Mouse (Mus musculus): ENCODE measurements around the gene Col4a3bp.

DNA sequence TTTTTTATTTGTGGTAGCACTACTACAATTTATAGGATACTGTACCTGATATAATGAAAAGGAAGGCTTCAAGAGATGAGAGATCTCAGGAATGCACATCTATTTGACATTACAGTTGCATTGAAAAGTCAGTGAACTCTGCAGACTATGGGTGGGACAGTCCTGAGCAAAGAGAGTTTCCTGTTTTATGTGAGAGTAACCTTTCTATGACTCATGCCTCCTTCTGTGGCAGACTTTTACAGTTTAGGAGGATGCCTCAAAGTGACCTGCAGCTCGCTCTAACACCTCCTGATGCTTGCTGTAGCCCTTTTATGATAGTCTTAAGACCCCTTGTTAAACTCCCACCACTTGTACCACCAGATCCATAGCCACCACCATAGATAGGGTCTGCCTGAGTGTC lies 134.7 kb downstream of the Col4a3bp start:
- TF ChIP-seq CTCF (IDR thresholded peaks at IDR 0.05) (no peak), EP300 (IDR thresholded peaks at IDR 0.05) (no peak)

Measured in lung, postnatal 0 days (tissue).